Mouse (Mus musculus) liver, adult (tissue): ENCODE results near the gene Ube2cbp.

Experiments used
- GATA4 ChIP-seq: IDR thresholded peaks from 2 replicates; pipeline ENCODE4 v1.6.1; 2014; ENCODE audit warnings: mild to moderate bottlenecking, low read length; ENCODE audit not compliant: insufficient replicate concordance

The Ube2cbp gene

DNA sequence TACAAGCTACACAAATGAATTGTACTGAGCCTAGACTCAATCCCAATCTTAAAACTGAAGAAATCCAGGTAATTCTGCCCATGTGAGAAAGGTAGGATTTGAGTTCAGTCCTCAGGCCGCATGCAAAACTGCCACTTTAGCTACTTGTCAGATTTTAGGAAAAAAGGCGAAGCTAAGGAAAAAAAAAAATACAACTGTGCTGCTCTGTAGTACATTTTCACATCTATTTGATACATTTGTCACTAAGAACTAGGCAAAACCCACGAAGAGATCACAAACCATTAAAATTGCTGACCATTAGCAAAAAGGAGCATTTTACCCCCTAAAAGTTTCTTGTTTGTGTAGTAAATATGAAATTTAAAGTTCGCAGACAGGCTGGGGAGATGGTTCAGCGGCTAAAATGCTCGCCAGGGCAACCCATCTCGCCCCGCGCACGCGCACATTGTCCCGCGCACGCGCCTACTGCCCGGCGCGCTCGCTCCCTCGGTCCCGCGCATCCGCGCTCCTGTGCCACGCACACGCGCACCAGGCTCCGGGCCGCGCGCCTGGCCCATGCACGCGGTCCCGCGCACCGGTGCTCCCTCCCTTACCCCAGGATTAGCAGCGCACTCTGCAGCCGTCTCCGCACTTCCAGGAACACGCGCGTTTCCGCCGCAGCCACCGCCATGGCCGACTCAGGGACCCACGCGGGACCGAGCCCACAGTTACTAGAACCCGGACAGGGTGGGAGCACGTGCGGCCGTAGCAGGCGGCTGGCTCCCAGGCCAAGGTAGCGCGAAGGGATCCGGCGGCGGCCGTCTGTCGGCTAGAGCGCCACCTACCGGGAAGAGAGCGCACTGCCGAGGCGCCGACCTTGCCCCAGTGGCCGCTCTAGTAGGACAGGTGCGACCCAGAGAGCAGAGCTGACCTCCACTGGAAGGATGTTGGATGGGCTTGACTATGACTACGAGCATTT, at the start of gene Ube2cbp:
Gene Ube2cbp, minus strand, starts transcription at position 800 of the 955 bp plus-strand sequence.
- TF ChIP-seq GATA4, result no peak

DNA sequence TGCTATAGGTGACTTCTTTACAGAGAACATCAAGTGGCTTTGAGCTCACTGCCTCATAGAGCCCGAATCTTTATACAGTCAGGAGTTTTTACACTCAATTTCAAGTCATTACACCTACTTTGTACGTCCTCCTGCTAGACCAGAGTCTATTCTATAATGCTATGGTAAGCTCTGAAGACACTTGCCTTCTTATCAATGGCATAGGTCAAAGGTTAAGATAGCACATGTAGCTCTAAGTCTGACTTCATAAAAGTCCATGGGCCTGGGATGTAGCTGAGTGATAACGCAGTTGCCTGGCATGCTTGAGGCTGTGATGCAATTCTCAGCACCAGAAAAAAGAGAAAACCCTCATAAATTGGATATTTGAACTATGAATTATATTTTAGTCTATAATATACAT, 49.6 kb upstream of the Ube2cbp start:
- TF ChIP-seq GATA4, result no peak

DNA sequence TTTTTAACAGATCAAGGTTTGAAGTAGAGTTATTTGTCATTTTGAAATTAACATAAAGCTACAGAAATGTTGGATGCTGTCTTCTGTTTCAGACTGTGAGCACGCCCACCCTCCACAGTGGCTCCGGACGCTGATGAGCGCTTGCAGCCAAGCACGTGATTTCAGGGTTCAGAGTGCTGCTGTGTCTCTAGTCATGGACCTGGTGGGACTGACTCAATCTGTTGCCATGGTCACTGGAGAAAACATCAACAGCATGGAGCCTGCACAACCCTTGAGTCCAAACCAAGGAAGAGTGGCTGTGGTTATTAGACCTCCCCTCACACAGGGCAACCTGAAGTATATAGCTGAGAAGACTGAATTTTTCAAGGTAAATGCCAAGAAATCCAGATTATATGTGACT, 49.0 kb upstream of the Ube2cbp start:
- TF ChIP-seq GATA4, result no peak

DNA sequence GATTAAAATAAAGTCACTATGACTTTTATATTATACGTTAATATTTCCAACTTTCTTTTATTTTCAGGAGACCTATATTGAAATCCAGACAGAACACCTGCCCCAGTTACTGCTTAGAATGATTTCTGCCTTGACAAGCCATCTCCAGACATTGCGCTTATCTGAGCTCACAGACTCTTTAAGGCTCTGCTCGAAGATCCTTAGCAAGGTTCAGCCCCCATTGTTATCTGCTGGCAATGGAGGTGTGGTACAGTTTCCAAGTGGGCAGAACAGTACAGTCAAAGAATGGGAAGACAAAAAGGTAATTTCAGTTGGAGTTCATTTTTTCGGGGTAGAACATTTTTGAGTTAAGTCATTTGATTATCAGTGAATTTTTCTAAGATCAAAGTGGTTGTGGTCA, 42.7 kb upstream of the Ube2cbp start:
- TF ChIP-seq GATA4, result no peak

DNA sequence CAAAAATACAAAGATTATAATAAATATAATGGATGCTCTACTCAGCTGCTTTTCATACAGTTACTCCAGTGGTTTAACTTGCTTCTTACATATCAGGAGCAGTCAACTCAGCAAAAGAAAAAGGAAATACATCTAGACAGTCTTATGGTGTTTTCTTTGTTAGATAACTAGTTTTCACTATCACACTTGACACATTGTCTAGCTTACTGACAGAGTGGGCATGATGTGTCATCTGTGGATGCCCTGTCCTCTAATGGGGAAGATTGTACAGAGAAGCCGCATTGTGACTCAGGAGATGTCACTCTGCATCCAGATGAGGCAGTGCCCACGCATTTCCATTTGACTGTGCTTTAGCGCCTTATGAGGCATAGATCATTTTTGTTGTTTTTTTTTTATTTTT, 34.3 kb upstream of the Ube2cbp start:
- no peak for TF ChIP-seq GATA4

DNA sequence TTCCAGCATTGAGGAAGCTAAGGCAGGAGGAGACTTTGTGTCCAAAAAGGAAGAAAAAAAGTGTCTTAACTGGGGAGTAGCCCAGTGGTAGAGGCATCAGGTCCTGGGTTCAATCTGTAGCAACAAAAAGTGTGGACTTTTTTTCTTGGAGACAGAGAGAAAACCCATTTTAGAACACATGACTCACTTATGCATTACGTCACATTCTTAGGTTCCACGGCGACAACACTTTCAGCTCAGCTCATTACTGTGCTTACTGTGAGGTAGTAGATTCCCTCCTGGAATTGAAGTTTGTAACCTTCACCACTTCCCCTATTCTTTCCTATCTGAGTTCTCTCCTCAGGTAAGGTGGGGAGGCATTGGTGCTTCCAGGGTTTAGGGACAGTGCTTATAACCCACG, 31.5 kb upstream of the Ube2cbp start:
- TF ChIP-seq GATA4, result no peak

DNA sequence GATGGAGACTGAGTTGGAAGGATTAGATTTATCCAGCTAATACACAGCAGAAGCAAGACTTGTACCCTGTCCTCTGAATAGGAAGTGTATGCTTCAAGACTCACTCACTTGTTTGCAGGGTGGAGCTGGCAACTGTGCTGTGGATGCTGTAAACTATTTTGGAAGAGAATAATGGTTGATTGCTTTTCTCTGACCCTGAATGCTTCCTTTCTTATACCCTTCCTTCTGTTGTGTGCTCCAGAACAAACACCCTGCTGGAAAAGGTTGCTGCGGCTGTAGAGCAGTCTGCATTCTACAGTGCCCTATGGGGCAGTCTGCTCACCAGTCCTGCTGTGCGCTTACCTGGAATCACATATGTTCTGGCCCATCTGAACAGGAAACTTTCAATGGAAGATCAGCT, 27.0 kb upstream of the Ube2cbp start:
- no peak for TF ChIP-seq GATA4

DNA sequence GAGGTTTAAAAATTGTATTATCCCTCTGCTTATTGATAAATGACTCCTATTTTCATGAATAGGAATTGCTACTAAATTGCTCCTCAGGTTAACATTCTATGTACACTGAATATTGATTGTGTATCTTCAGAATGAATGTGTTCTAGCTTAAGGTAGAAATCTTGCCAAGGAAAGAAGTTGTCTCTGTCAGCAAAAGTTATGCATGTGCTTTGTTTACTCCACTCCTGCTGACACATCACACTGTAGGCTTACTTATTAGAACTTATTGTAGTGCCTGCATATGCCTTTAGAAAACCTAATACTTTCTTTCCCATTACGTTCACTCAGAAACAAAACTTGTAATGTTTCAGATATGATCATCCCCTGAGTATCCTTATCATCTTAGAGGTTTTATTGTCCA, 17.5 kb upstream of the Ube2cbp start:
- no peak for TF ChIP-seq GATA4

DNA sequence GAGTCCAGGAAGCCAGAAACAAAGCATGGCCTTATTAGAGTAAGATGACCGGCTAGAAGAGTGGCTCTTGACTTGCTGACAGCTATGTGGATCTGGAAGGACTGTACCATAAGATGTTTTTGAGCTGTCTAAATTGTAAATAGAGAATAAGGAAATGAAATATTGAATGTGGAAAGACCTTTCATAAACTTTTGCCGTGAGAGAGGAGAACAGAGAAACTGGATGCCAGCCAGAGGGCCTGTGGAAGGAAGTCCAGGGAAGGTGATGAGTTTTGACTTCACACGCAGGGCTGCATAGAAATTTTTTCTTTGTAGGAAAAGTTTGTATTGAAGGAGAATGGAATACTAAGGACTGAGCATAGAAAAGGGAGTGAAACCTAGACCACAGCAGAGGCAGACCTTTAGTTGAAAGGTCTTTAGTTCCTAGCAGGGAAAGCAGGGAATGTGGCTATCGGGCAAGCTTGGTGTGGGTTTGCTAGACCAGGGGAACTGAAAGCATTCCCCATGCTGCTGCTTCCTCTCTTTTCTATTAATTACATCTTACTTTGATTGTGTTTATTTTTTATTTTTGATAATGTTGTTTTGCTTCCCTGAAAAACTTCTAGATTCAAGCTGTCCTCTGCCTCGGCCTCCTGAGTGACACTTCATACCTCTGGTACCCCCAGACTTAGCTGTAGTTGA, 13.8 kb upstream of the Ube2cbp start:
- no peak for TF ChIP-seq GATA4

DNA sequence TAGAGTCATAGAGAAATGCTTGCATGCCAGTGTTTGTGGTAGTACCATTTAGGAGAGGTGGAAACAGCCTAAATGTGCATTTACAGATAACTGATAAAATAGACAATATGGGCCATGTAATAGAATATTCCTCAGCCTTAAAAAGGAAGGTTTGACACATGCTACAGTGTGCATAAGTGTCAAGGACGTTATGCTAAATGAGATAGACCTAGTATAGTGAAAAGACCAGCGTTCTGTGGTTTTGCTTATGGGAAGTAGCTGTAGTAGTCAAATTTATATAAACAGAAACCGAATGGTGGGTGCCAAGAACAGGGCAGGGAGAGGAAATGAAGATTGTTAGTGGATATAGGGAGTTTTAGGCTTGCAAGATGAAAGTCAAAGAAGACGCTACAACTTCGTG, 12.0 kb upstream of the Ube2cbp start:
- TF ChIP-seq GATA4, result no peak

DNA sequence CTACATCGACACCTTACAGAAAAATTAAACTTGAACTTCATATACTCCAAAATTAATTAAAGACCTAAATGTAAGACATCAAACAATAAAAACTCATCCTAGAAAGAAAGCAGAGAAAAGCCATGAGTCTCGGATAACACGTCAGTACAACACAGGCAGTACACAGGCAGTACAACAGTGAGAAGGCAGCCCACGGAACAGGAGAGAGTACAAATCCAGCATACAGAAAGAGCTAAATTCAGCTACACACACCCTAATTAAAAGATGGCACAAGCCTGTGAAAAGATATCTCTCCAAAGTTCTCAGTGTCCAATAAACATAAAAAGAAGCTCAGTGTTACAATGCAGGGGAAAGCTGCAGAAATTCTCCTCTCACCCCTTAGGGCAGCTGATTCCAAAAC, 11.2 kb upstream of the Ube2cbp start:
- TF ChIP-seq GATA4, result no peak

DNA sequence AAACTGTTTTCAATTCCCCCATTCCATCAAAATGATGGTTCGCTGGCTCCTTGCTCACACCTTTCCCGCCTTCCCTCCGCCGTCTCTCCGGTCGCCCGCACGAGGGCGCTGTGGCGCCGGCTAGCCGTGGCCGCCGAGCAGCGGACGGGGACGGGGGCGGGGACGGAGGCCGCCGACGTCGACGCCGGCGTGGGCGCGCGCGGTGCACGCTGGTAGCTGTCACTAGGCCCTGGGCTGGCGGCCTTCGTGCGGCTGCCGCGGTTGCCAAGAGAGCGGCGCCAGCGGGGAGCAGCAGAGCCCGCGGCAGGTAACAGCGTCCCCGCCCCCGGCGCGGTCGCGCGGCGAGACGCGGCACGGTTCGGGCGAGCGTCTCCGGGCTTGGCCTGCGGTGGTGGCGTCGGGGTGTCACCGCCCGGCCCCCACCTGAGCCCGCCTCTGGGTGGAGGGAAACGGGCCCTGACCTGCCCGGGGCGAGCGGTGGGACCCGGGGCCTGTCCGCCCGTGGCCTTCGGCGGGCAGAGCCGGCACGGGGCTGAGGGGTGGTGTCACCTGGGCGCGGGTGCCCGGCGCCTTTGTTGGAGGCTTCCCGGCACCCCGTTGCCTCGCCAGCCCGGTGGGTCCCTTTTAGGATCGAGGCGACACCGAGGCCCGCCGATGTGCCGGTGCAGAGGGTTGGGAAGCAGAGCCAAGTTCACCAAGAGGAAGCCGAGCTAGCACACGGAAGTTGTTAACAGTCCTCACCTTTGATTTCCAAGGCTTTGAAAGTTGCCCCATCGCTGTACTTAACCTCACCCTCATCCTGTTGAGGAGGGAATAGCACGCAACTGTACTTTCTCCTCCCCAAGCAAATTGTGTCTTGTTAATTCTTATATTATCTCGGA, 2.5 kb upstream of the Ube2cbp start, which contains the start of gene Dop1a:
Gene Dop1a, plus strand, starts transcription at position 165 of the 881 bp plus-strand sequence.
- no peak for TF ChIP-seq GATA4

DNA sequence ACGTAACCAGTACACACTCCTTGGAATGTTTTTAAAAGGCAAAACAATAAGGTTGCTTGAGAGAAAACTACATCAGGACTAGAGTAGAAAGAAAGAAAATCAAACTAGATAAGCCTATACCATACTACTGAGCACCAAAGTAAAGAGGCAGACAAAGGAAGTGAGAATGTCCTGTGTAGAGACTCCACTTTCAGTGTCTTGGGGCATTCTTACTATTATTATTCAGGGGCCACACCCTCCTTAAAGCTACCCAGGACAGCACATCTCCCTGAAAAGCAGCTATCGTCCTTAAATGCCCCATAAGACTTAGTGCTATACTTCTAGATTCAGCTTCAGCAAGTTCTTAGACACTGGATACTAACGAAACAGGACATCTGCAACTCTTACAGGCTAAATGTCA, 11.1 kb downstream of the Ube2cbp start:
- TF ChIP-seq GATA4, result no peak

DNA sequence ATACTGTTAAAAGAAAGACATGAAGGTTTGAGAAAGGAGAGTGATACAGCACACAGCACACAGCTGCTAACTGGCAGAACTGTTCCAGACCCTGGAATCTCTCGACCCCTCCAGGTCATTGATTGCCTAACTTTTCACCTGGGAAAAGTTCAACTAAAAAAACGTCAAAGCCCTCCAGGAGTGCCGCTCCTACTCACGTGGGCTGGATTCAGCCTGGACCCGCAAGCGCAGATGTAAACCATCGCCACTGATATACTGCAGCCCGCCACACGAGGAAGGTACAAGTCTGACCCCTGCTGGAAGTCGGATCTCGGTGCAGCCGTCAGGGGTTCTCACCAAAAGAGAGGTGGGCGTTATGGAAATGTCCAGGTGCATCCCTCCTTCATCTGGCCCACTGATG, 13.1 kb downstream of the Ube2cbp start:
- no peak for TF ChIP-seq GATA4

DNA sequence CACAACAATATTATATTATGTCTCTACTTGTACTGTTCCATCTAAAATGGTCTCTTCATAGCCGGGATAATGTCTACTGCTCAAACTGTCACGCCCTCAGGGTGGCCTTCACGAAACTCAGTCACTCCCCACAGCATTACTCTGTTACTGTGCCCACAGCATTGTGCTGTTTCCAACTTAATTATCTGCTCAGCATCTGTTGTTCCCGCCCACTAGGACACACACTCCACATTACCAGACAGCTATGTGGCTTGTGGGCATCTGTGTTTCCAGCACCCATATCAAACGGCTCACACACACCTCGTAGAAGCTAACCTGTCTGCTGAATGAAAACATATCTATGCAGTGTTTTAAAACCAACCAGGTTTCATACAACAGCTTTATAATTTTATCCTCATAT, 13.7 kb downstream of the Ube2cbp start:
- no peak for TF ChIP-seq GATA4

DNA sequence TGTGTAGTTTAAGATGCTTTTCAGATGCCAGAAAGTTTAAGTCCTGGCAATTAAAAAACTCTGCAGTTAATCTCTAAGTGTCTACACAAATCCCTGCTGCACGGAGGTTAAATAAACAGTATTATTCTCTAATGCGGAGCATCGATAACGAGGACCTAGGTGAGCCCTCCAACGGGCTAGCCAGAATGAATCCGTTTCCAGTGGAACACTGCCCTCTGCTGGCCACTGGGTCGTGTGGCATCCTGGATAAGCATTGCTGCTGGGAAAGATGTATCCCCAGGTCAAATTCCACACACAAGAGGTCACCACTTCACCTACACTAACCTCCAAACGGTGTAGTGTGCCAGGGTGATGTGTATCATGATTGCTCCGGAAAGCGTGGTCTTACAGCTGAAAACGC, 15.2 kb downstream of the Ube2cbp start:
- no peak for TF ChIP-seq GATA4

DNA sequence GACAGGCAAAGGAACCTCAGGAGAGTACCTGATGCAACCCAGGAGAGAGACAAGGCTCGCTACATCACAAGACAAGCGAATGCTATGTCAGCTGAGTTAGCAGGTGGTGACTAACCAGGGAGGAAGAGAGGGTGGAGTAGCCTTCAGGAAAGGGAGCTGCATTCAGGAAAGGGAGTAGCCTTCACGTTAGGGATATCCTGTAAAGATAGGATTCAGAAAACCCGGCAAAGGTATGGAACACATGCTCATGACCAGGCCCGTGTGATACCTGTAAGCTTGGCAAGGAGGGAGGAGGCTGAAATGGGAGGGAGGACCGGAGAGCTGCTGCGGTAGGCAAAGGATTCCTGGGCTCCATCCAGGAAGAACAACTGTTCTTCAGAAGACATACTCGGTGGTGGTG, 17.3 kb downstream of the Ube2cbp start:
- no peak for TF ChIP-seq GATA4
